Mouse (Mus musculus): ENCODE data around the gene Tnn. TPM values are rescaled to one million over a fixed set of nuclear protein-coding genes. Genes with fewer than 3 reads are reported as not detected.

The Tnn gene
- polyA plus RNA-seq, 1 experiment from 2014 or later, result 0.04 TPM

- Histone ChIP-seq H3K4me3 (ENCODE audit: low read depth, low read length) (no peak overlapping the region), H3K27me3 (ENCODE audit: control insufficient read depth, insufficient read depth, low read length) (no peaks in the 10 kb centered on the region), H3K4me1 (ENCODE audit: control insufficient read depth, insufficient read depth, low read length) (no peaks in the 10 kb centered on the region), H3K9ac (ENCODE audit: low read length) (no peak overlapping the region), H3K36me3 (ENCODE audit: control insufficient read depth, insufficient read depth, low read length) (no peaks in the 10 kb centered on the region), H3K9me3 (ENCODE audit: control insufficient read depth, low read length) (no peaks in the 10 kb centered on the region), H3K27ac (ENCODE audit: low read depth, low read length) (no peak overlapping the region), H3K4me2 (ENCODE audit: low read depth) (no peak overlapping the region)
- WGBS, result 75% methylated on average over 11 of the region's 11 CpGs
- no peak for DNase-seq (ENCODE audit: low spot score)
- no peak for ATAC-seq (ENCODE audit: insufficient read depth, low FRiP score, low TSS enrichment)
These were observed 4.0 kb downstream of the Tnn start for GRCm38 (mm10) chr1:160149291-160149906.

- Histone ChIP-seq H3K4me1 (ENCODE audit: control insufficient read depth, insufficient read depth, low read length) (no peaks in the 10 kb centered on the region), H3K27ac (ENCODE audit: low read depth, low read length) (no peak overlapping the region)
- no peak for ATAC-seq (ENCODE audit: insufficient read depth, low FRiP score, low TSS enrichment)
These were observed 6.1 kb downstream of the Tnn start for GRCm38 (mm10) chr1:160147274-160147673.

DNA sequence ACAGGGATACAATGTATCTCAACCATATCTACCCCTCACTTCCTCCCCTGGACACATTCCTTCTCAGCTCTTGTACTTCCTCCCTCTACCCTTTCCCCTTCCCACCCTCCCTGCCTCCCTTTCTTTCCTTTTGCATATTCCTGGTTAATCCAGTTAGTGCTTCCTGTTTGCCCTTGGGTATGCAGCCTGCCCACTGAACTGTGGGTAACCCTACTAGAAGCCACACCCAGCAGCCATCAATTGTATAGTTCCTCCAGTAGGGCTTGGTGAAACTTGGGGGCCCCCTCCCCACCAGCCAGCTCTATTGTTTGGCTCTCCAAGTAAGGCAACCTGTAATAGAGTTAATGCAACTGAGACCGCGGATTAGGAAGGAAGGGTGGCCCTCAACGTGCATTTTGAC is 7.8 kb downstream of the Tnn start:
- DNase-seq (ENCODE audit: low spot score), result no peak
- Histone ChIP-seq H3K9me3 (ENCODE audit: control insufficient read depth, low read length) (no peaks in the 10 kb centered on the region), H3K4me2 (ENCODE audit: low read depth) (no peak overlapping the region), H3K9ac (ENCODE audit: low read length) (no peak overlapping the region), H3K27me3 (ENCODE audit: control insufficient read depth, insufficient read depth, low read length) (no peaks in the 10 kb centered on the region), H3K4me1 (ENCODE audit: control insufficient read depth, insufficient read depth, low read length) (peaks cover 3% of the 10 kb centered on the region; the same call in 1 of the 2 replicates), H3K4me3 (ENCODE audit: low read depth, low read length) (no peak overlapping the region), H3K27ac (ENCODE audit: low read depth, low read length) (no peak overlapping the region), H3K36me3 (ENCODE audit: control insufficient read depth, insufficient read depth, low read length) (no peaks in the 10 kb centered on the region)
- WGBS, result 89% methylated on average over 3 of the region's 3 CpGs
- ATAC-seq (ENCODE audit: insufficient read depth, low FRiP score, low TSS enrichment), result no peak

More at GRCm38 (mm10) chr1:160147274-160147673, 6.1 kb downstream of the Tnn start:
- Histone ChIP-seq H3K4me2 (ENCODE audit: low read depth) (no peak overlapping the region), H3K9ac (ENCODE audit: low read length) (no peak overlapping the region), H3K36me3 (ENCODE audit: control insufficient read depth, insufficient read depth, low read length) (no peaks in the 10 kb centered on the region), H3K27me3 (ENCODE audit: control insufficient read depth, insufficient read depth, low read length) (no peaks in the 10 kb centered on the region), H3K9me3 (ENCODE audit: control insufficient read depth, low read length) (no peaks in the 10 kb centered on the region), H3K4me3 (ENCODE audit: low read depth, low read length) (no peak overlapping the region)
- no peak for DNase-seq (ENCODE audit: low spot score)
- WGBS, result 86% methylated on average over 7 of the region's 7 CpGs

GRCm38 (mm10) chr1:160144343-160144742 is 9.0 kb downstream of the Tnn start:
- no peak for DNase-seq (ENCODE audit: low spot score)
- H3K4me3 ChIP-seq (ENCODE audit: low read depth, low read length), result no peak overlapping the region

DNA sequence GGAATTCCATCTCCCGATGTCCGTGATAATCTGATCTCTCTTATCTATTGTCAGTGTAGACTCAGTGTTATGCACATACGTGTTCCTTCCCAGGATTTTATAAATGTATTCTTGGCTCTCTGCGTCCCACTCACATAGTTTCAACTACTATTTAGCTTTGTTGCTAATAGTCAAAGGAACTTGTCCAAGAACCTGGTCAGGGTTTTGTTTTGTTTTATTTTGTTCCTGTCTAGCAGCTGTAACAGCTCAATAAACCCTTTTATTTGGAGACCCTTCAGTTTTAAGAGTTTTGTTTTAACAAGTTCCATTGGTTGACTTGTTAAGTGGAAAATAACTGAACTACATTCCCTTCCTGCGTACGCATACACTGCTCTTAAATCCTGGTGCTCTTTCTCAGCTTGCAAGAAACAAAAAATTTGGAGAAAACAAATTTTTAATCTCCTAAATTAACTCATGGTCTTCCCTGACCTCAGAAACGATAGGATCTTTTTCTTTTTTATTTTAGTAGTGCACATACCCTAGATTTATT is 17.0 kb downstream of the Tnn start:
- no peak overlapping the region for H3K4me2 ChIP-seq (ENCODE audit: low read depth)
- no peak overlapping the region for H3K9ac ChIP-seq (ENCODE audit: low read length)
- DNase-seq (ENCODE audit: low spot score) (no peak), ATAC-seq (ENCODE audit: insufficient read depth, low FRiP score, low TSS enrichment) (no peak)
- H3K4me3 ChIP-seq (ENCODE audit: low read depth, low read length), result no peak overlapping the region
- WGBS, result 90% methylated on average over 7 of the region's 7 CpGs
- no peaks in the 10 kb centered on the region for H3K9me3 ChIP-seq (ENCODE audit: control insufficient read depth, low read length)
- no peak overlapping the region for H3K27ac ChIP-seq (ENCODE audit: low read depth, low read length)
- H3K36me3 ChIP-seq (ENCODE audit: control insufficient read depth, insufficient read depth, low read length), result no peaks in the 10 kb centered on the region
- H3K27me3 ChIP-seq (ENCODE audit: control insufficient read depth, insufficient read depth, low read length), result no peaks in the 10 kb centered on the region
- no peaks in the 10 kb centered on the region for H3K4me1 ChIP-seq (ENCODE audit: control insufficient read depth, insufficient read depth, low read length)

More at GRCm38 (mm10) chr1:160144343-160144742, 9.0 kb downstream of the Tnn start:
- WGBS, result 79% methylated on average over 7 of the region's 7 CpGs
- ATAC-seq (ENCODE audit: insufficient read depth, low FRiP score, low TSS enrichment), result no peak
- Histone ChIP-seq H3K27ac (ENCODE audit: low read depth, low read length) (no peak overlapping the region), H3K4me2 (ENCODE audit: low read depth) (no peak overlapping the region), H3K36me3 (ENCODE audit: control insufficient read depth, insufficient read depth, low read length) (no peaks in the 10 kb centered on the region), H3K9ac (ENCODE audit: low read length) (no peak overlapping the region), H3K27me3 (ENCODE audit: control insufficient read depth, insufficient read depth, low read length) (no peaks in the 10 kb centered on the region), H3K4me1 (ENCODE audit: control insufficient read depth, insufficient read depth, low read length) (peaks cover 3% of the 10 kb centered on the region; the same call in 1 of the 2 replicates), H3K9me3 (ENCODE audit: control insufficient read depth, low read length) (no peaks in the 10 kb centered on the region)

GRCm38 (mm10) chr1:160133464-160134079 is 19.8 kb downstream of the Tnn start:
- Histone ChIP-seq H3K36me3 (ENCODE audit: control insufficient read depth, insufficient read depth, low read length) (no peaks in the 10 kb centered on the region), H3K4me3 (ENCODE audit: low read depth, low read length) (no peak overlapping the region), H3K9me3 (ENCODE audit: control insufficient read depth, low read length) (no peaks in the 10 kb centered on the region), H3K4me2 (ENCODE audit: low read depth) (no peak overlapping the region), H3K4me1 (ENCODE audit: control insufficient read depth, insufficient read depth, low read length) (no peaks in the 10 kb centered on the region), H3K27me3 (ENCODE audit: control insufficient read depth, insufficient read depth, low read length) (no peaks in the 10 kb centered on the region), H3K9ac (ENCODE audit: low read length) (no peak overlapping the region), H3K27ac (ENCODE audit: low read depth, low read length) (no peak overlapping the region)
- 76% methylated on average over 4 of the region's 4 CpGs for whole genome bisulfite sequencing
- DNase-seq (ENCODE audit: low spot score) (no peak), ATAC-seq (ENCODE audit: insufficient read depth, low FRiP score, low TSS enrichment) (no peak)

DNA sequence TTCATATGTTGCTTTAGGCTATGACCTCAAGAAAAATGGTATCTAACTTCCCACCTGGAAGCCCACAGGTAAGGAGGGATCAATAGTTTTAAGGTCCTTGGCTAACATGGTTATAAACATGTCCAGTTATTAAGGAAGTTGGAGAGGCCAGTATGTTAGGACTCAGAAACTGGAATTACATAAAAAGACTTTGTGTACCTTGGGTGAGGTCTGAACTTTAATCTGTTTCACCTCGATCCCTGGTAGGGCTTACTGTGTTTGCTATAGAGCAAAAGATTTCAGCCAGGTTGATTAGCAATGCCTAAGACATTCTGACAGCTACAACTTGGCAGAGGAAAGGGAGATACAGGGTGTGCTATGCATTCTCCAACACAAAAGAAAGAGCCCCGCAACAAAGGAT is 29.4 kb downstream of the Tnn start:
- H3K9ac ChIP-seq (ENCODE audit: low read length), result no peak overlapping the region
- DNase-seq (ENCODE audit: low spot score) (no peak), ATAC-seq (ENCODE audit: insufficient read depth, low FRiP score, low TSS enrichment) (no peak)
- H3K36me3 ChIP-seq (ENCODE audit: control insufficient read depth, insufficient read depth, low read length), result no peaks in the 10 kb centered on the region
- 88% methylated on average over 2 of the region's 2 CpGs for WGBS
- H3K9me3 ChIP-seq (ENCODE audit: control insufficient read depth, low read length), result no peaks in the 10 kb centered on the region
- H3K4me1 ChIP-seq (ENCODE audit: control insufficient read depth, insufficient read depth, low read length), result no peaks in the 10 kb centered on the region
- no peak overlapping the region for H3K4me2 ChIP-seq (ENCODE audit: low read depth)
- no peak overlapping the region for H3K4me3 ChIP-seq (ENCODE audit: low read depth, low read length)
- H3K27ac ChIP-seq (ENCODE audit: low read depth, low read length), result no peak overlapping the region
- H3K27me3 ChIP-seq (ENCODE audit: control insufficient read depth, insufficient read depth, low read length), result no peaks in the 10 kb centered on the region

GRCm38 (mm10) chr1:160108604-160109003 is 44.8 kb downstream of the Tnn start:
- H3K36me3 ChIP-seq (ENCODE audit: control insufficient read depth, insufficient read depth, low read length), result no peaks in the 10 kb centered on the region
- H3K9ac ChIP-seq (ENCODE audit: low read length), result no peak overlapping the region
- DNase-seq (ENCODE audit: low spot score) (no peak), ATAC-seq (ENCODE audit: insufficient read depth, low FRiP score, low TSS enrichment) (no peak)
- no peaks in the 10 kb centered on the region for H3K9me3 ChIP-seq (ENCODE audit: control insufficient read depth, low read length)
- no peak overlapping the region for H3K27ac ChIP-seq (ENCODE audit: low read depth, low read length)
- no peak overlapping the region for H3K4me3 ChIP-seq (ENCODE audit: low read depth, low read length)
- H3K4me1 ChIP-seq (ENCODE audit: control insufficient read depth, insufficient read depth, low read length), result no peaks in the 10 kb centered on the region
- H3K27me3 ChIP-seq (ENCODE audit: control insufficient read depth, insufficient read depth, low read length), result no peaks in the 10 kb centered on the region
- H3K4me2 ChIP-seq (ENCODE audit: low read depth), result no peak overlapping the region
- 85% methylated on average over 2 of the region's 2 CpGs for WGBS

GRCm38 (mm10) chr1:160105426-160105825 is 48.0 kb downstream of the Tnn start:
- WGBS, result 88% methylated on average over 5 of the region's 5 CpGs
- no peak for ATAC-seq (ENCODE audit: insufficient read depth, low FRiP score, low TSS enrichment)

More at GRCm38 (mm10) chr1:160105426-160105825, 48.0 kb downstream of the Tnn start:
- H3K27ac ChIP-seq (ENCODE audit: low read depth, low read length), result no peak overlapping the region
- H3K9ac ChIP-seq (ENCODE audit: low read length), result no peak overlapping the region
- no peak overlapping the region for H3K4me2 ChIP-seq (ENCODE audit: low read depth)
- no peaks in the 10 kb centered on the region for H3K4me1 ChIP-seq (ENCODE audit: control insufficient read depth, insufficient read depth, low read length)
- H3K4me3 ChIP-seq (ENCODE audit: low read depth, low read length), result no peak overlapping the region
- H3K27me3 ChIP-seq (ENCODE audit: control insufficient read depth, insufficient read depth, low read length), result no peaks in the 10 kb centered on the region
- no peak for DNase-seq (ENCODE audit: low spot score)
- no peaks in the 10 kb centered on the region for H3K9me3 ChIP-seq (ENCODE audit: control insufficient read depth, low read length)
- H3K36me3 ChIP-seq (ENCODE audit: control insufficient read depth, insufficient read depth, low read length), result no peaks in the 10 kb centered on the region
